Comparison of ENCODE assay signal across 7 mouse cellular contexts in genomic region chr7:111014893-111015292, GRCm38 (mm10). TPM values are rescaled to one million over a fixed set of nuclear protein-coding genes. Genes with fewer than 3 reads are reported as not detected.
DNase-seq lines count a peak whose midpoint lies in the region; ATAC-seq lines count a peak whose summit lies in the region.

No protein-coding gene starts in this region.

- no peaks in the 10 kb centered on the region for H3K4me1 ChIP-seq in embryonic facial prominence, embryonic 10.5 days
- no peaks in the 10 kb centered on the region for H3K4me1 ChIP-seq in limb, embryonic 10.5 days
- H3K4me1 ChIP-seq in midbrain, embryonic 14.5 days (ENCODE audit: control insufficient read depth, insufficient read depth, low read length): no peaks in the 10 kb centered on the region

- H3K9me3 ChIP-seq in embryonic facial prominence, embryonic 10.5 days: no peaks in the 10 kb centered on the region
- no peaks in the 10 kb centered on the region for H3K9me3 ChIP-seq in limb, embryonic 10.5 days (replicated peaks)
- no peaks in the 10 kb centered on the region for H3K9me3 ChIP-seq in midbrain, embryonic 14.5 days (ENCODE audit: control insufficient read depth, low read length)

- no peaks in the 10 kb centered on the region for H3K36me3 ChIP-seq in embryonic facial prominence, embryonic 10.5 days (replicated peaks)
- H3K36me3 ChIP-seq in limb, embryonic 10.5 days: no peaks in the 10 kb centered on the region
- H3K36me3 ChIP-seq in midbrain, embryonic 14.5 days (ENCODE audit: control insufficient read depth, insufficient read depth, low read length): no peaks in the 10 kb centered on the region

- H3K4me2 ChIP-seq in midbrain, embryonic 14.5 days (ENCODE audit: low read length): no peak overlapping the region

- DNase-seq in adrenal gland, adult 8-10 months: peak; percentile 63
- peak; percentile 91 for DNase-seq in embryonic facial prominence, embryonic 10.5 days (ENCODE audit: low spot score)
- peak; percentile 96 for DNase-seq in heart, adult 11 months
- peak; percentile 86 for DNase-seq in kidney, adult 18-20 months
- peak; percentile 94 for DNase-seq in limb, embryonic 10.5 days (ENCODE audit: low spot score)
- peak; percentile 94 for DNase-seq in midbrain, embryonic 14.5 days
- peak; percentile 75 to 86 for DNase-seq in spleen, adult 18-20 months

- H3K27ac ChIP-seq in embryonic facial prominence, embryonic 10.5 days (replicated peaks): no peak overlapping the region
- no peak overlapping the region for H3K27ac ChIP-seq in limb, embryonic 10.5 days
- H3K27ac ChIP-seq in midbrain, embryonic 14.5 days (replicated peaks; ENCODE audit: low read depth, low read length): no peak overlapping the region

- 36% methylated on average over 5 of the region's 5 CpGs for WGBS in embryonic facial prominence, embryonic 10.5 days
- WGBS in limb, embryonic 10.5 days: 39% methylated on average over 5 of the region's 5 CpGs
- WGBS in midbrain, embryonic 14.5 days: 31% methylated on average over 5 of the region's 5 CpGs

- no peak overlapping the region for H3K9ac ChIP-seq in midbrain, embryonic 14.5 days (replicated peaks; ENCODE audit: low read length)

- no peak overlapping the region for H3K4me3 ChIP-seq in embryonic facial prominence, embryonic 10.5 days
- H3K4me3 ChIP-seq in limb, embryonic 10.5 days: no peak overlapping the region
- no peak overlapping the region for H3K4me3 ChIP-seq in midbrain, embryonic 14.5 days (replicated peaks; ENCODE audit: low read depth, low read length)

- ATAC-seq in midbrain, embryonic 14.5 days (ENCODE audit: low FRiP score, low TSS enrichment): 0 out of 2 replicates have a peak, but pooled peaks have one; percentile 37

- H3K27me3 ChIP-seq in embryonic facial prominence, embryonic 10.5 days (replicated peaks; ENCODE audit: low read depth, poor library complexity, severe bottlenecking): no peaks in the 10 kb centered on the region
- no peaks in the 10 kb centered on the region for H3K27me3 ChIP-seq in limb, embryonic 10.5 days (ENCODE audit: low read depth, poor library complexity, severe bottlenecking)
- no peaks in the 10 kb centered on the region for H3K27me3 ChIP-seq in midbrain, embryonic 14.5 days (ENCODE audit: control insufficient read depth, insufficient read depth, low read length)

RNA-seq across cellular contexts. Expression of gene Ctr9, which starts 13.9 kb away (rescaled TPM):
- total RNA-seq in adrenal gland, adult 8-10 months (2022): 10 to 100 TPM; 37.4 to 52.6 (median 44.0) TPM
- 86.4 and 87.5 TPM in 2 replicates for polyA plus RNA-seq in embryonic facial prominence, embryonic 10.5 days (2016; fragmentation: Nextera tagmentation; extraction: Ambion mirVana)
- 64.1 and 80.1 TPM in 2 replicates for polyA plus RNA-seq in limb, embryonic 10.5 days (2016; fragmentation: Nextera tagmentation; extraction: Ambion mirVana)
- 59.4 and 90.4 TPM in 2 replicates for polyA plus RNA-seq in midbrain, embryonic 14.5 days (2014; fragmentation: Nextera tagmentation; extraction: Ambion mirVana)

RNA-seq across cellular contexts. Expression of gene Mrvi1, which starts 32.6 kb away (rescaled TPM):
- 10 to 100 TPM; 11.5 to 16.7 (median 13.7) TPM for total RNA-seq in adrenal gland, adult 8-10 months (2022)
- 0.87 and 1.5 TPM in 2 replicates for polyA plus RNA-seq in embryonic facial prominence, embryonic 10.5 days (2016; fragmentation: Nextera tagmentation; extraction: Ambion mirVana)
- polyA plus RNA-seq in limb, embryonic 10.5 days (2016; fragmentation: Nextera tagmentation; extraction: Ambion mirVana): 0.49 and 1.3 TPM in 2 replicates
- 0.73 and 0.99 TPM in 2 replicates for polyA plus RNA-seq in midbrain, embryonic 14.5 days (2014; fragmentation: Nextera tagmentation; extraction: Ambion mirVana)
